Mouse (Mus musculus) layer of hippocampus, postnatal 25 days (tissue): ENCODE data around the gene Exosc10. TPM values are rescaled to one million over a fixed set of nuclear protein-coding genes. Genes with fewer than 3 reads are reported as not detected.

ENCODE experiments used
- DNase-seq, 2 experiments: peaks; one replicate each; pipeline ENCODE4 v3.0.0; 2022; ENCODE audit warnings: mixed read lengths in 2 of 2, low spot score in 1 of 2; ENCODE audit errors: extremely low spot score in 1 of 2
- total RNA-seq, 2 experiments: library from RNA; stranded (reverse); gene quantifications; 2 replicates each; pipeline ENCODE4 v1.2.3; 2021

Gene Exosc10
- total RNA-seq, 2 experiments from 2014 or later, result 45.2 to 50.8 TPM

DNA sequence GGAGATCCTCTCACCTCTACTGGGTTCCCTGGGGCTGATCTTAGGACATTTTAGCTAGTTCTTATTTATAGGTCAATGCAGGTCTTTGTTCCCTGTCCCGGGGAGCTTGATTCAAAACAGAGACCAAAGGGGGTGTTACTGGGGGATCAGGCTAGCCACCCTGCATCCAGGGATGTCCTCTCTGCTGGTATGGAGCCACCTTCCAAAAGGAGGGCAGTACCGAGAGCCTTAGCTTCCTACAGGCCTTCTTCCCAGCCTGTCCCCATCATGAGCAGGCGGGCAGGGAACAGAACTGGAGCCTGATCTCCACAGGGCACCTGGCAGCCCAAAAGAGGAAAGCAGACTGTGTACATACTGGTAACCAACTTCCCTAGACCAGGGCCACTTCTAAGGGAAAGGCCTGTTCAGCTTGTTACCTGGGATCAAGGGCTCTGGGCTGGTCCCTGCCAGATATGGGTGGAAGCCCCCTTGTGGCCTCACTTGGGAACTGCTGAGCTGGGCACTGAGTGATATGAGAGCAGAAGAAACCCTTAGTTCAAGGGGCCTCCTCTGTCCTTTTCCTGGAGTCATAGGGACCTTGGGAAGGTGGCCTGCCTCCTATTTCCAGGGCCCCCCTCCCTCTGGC, 46.4 kb downstream of the Exosc10 start:
- peak; percentile 36 to 68 for DNase-seq

DNA sequence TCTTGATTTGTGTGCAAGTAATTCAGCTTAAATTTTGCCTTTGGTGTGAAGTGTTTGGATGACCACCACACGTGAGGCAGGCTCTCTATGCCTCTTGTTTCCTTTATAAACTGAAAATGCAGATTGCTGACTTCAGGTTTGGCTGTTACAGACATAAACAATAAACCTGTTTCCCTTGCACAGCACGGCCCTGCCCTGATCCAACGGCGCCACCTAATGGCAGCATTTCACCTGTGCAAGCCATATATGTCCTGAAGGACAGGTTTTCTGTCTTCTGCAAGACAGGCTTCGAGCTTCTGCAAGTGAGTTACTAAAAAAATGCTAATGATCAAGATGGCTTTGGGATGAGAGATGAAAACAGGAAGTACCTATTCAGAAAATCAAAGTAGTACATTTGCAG, 49.5 kb downstream of the Exosc10 start:
- peak; percentile 63 to 90 for DNase-seq

DNA sequence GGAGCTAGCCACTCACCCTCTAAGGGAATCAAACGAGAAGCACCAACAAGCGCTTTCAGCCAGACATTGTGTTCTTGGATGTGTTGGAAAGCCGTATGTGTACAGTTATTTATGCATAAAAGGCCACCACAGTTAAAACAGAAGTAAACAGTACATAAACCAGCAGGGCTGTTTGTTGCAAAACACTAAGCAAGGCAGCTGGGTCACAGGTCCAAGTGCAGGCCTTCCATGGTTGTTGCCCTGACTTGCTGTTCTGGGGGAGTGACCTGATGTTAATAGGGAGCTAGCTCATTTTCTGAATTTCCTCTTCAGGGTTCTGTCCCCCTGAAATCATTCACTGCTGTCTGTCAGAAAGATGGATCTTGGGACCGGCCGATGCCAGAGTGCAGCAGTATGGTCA, 51.6 kb downstream of the Exosc10 start:
- DNase-seq, result no peak

DNA sequence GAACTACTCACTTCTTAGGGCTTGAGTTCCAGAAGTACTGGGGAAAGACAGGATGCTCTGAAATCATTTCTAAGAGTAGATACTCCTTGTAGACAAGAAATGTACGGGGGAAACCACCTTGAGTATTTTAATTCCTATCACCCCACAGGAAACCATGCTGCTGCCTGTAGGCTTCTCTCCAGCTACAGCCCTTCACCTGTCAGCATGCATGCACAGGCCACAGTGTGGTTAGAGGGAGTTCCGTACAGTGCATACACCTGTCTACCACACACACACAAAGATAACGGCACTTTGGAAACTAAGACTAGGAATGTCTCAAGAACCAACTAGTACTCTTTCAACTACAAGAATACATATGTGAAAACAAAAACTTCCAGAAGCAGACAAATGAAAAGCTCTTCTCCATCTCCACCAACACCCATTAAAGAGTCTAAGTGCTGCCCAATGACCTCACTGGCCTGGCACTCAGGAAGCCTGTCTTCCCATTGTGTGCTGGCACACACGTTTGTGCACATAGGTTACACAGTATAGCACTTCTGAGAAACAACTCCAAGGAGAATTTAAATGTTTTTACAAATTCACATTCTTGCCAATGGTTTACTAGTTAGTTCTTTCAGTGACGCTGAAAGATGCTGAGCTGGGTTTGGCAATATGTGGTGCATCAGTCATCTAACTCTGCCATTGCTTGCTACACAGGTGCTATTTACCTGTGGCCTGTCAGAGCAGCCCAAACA, 52.6 kb downstream of the Exosc10 start:
- DNase-seq, result no peak

DNA sequence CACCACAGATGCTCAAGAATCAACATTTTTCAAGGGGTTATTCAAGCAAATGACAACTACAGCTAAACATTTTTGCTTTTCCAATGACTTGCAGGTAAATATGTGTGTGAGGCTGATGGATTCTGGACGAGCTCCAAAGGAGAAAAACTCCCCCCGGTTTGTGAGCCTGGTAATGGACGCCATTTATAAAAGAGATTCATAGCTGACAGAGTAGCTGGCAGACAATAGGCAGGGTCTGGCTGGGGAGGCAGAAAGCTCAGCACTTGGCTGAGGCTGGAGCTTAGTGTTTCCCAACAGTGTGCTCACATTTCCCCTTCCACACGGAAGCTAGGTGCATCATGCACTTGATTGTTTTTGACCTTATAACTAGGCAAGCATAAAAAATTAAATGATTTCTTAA, 54.3 kb downstream of the Exosc10 start:
- no peak for DNase-seq

DNA sequence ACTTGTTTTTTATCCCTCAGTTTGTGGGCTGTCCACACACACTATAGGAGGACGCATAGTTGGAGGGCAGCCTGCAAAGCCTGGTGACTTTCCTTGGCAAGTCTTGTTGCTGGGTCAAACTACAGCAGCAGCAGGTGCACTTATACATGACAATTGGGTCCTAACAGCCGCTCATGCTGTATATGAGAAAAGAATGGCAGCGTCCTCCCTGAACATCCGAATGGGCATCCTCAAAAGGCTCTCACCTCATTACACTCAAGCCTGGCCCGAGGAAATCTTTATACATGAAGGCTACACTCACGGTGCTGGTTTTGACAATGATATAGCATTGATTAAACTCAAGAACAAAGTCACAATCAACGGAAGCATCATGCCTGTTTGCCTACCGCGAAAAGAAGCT, 55.5 kb downstream of the Exosc10 start:
- DNase-seq, result no peak

DNA sequence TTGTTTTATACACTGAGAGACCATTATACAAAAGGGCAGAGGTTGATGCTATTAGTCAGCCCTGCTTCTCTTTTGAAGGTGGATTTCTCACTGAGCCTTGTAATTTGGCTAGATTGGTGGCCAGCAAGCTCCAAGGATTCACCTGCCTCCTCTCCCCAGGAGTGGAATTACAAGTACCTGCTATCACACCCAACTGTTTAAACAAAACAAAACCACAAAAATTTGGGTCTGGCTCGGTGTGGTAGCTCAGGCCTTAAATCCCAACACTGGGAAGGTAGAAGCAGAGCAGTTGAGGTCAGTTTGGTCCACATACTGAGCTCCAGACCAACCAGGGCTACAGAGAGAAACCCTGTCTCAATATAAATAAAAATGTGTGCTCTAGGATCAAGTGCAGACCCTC, 61.6 kb downstream of the Exosc10 start:
- DNase-seq, result no peak

DNA sequence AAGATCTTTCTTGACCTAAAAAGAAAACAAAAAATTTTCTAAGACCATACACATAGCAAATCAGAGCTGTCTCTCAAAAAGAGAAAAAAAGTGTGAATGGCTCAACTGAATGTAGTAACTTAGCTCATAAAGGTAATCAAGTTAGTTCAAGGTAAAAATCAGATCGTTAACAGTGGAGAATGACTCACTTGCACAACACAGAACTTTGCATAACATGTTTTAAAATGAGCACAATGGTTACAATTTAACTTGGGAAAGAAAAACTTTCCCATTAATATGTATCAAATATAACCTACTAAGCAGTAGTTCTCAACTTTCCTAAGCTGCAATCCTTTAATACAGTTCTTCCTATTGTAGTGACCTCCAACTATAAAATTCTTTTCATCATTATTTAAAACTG, 62.5 kb downstream of the Exosc10 start:
- DNase-seq, result no peak

DNA sequence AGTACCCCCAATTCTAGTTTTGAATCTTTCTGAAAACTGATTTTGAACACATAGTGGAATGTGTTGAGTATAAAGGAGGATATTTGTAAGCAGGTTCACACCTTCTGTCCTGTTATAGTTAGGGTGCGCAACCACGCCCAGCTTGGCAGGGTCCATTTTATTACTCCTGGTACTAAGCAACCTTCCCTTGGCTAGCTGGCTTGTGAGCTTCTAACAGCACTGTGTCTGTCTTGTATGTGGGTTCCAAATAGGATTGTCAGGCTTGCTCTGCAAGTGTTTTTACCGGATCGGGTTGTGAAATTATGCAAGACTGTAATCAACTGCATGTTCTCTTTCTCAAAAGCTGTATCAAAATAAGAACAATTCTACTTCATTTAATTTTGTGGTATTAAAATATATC, 64.3 kb downstream of the Exosc10 start:
- DNase-seq, result no peak

DNA sequence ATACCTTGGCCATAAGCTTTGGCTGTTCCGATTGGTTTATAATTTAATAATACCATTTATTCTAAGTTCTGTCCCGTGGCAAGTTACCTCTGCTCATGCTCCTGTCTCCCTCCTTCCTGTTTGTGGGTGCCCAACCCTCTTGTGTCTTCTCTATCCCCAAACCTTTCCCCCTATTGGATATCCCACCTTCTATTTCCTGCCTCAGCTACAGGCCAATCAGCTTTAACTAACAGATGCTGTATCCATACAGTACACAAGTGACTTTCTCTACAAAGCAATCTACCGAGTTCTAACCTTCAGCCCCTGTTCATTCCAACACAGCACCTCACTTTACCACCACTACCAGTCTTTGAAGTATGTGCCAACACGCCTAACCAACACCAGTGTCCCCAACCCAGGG, 65.4 kb downstream of the Exosc10 start:
- no peak for DNase-seq

DNA sequence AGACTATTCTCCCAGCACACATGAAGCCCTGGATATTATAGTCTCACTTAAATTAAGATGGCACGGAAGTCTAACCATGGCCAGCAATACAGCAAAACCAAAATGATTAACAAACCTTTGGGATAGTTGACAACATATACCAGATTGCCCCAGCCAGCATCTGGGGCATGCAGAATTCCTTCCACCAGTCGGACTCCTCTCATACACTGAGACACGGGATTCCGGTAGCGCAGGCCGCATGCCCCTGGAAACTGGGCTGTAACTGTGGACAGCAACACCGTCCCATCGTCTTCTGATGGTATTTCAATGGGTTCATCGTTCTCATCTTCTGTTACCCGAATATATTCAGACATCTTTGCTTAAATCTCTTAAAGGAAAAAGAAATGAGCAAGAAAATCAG, 66.8 kb downstream of the Exosc10 start:
- DNase-seq, result no peak

DNA sequence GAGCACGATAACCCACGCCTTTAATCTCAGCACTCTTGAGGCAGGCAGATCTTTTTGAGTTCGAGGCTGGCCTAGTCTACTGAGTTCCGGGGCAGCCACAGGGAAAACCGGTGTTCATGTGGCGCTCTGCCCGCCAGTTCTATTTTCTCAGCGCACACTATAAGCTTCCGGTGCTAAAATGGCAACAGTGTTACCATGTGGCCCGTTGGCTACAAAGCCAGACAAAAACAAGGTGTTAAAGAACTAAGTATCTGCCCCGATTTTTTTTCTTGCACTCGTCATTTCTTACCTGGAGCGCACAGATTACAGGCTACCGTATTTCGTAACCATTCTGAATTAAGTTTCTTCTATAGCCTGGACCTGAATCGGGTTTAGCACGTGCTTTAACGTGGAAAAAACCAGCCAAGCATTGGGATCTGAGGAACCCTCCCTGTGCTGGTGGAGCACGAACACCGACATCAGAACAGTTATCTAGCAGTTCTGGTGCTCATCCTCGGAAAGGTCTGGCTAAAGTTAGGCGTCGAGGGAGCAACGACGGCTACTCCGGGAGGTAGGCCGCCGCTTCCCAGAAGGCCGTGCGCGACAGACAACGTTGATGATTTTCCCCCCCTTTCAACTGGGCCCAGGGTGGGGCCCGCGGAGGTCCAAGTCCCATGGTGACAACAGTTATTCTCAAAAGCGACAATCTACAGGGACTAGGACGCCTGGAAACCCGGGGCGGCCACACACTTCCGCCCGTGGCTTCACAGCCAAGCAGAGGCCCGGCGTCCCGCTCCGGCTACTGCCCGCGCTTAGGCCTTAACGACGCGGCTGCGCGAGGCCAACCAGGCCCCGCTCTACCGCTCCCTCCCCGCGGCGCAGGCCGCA, 67.8 kb downstream of the Exosc10 start:
- DNase-seq, result peak; percentile 28 to 36

DNA sequence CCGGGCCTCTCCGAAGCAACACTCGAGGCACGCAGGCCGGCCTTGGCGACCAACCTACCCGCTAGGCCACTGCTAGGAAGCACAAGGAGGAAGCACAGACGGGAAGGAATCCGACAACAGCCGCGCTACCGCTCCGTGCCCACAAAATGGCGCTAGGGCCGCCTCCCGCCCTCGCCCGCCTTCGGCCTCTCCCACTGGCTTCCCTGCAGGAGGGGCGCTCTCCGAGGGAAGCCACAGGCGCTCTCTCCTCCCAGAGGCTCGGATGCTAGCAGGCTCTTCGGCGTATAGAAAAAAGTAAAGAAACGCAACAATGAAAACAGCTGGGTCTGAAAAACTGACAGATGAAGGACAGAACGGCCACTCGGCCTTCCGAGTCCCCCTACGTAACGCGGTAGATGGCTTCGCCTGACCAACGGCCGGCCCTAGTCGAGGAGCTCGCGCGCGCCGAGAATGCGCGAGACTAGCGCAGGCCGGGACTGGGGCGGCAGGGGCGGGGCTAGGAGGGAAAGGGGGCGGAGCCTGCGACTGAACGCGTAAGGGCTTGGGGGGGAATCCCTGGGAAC, 68.5 kb downstream of the Exosc10 start, which contains the start of gene Tardbp:
TSS of gene Tardbp (minus strand) at position 397 of the 563 bp plus-strand sequence.
- DNase-seq, result peak; percentile 91 to 93

DNA sequence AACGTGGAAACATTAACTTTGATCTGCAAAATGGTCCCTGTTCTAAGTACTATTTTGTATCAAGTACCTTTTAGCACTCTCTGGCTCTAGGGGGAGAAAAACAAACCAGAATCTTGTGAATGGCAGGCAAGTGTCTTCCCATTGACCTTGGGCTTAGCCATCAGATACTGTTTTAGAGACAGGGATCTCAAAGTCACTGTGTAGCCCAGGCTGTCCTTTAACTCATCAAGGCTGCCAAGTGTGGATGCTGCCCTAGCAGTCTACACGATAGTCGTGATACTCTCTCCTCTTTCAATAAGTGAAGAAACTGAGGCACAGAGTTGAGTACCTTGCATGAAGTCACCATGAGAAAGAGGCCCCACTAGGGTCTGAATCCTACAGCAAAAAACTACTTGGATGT, 69.0 kb downstream of the Exosc10 start:
- DNase-seq, result no peak

Other genes with a start within 250 kb of the Exosc10 start
- gene Ubiad1, start 113.7 kb upstream of the Exosc10 start, total RNA-seq, result 10 to 100 TPM in 1 of 2 experiments, 1 to 10 TPM in 1; 9.1 to 10.0 TPM
- 10 to 100 TPM; 86.0 to 86.2 TPM for gene Mtor, start 109.8 kb upstream of the Exosc10 start, total RNA-seq
- gene Angptl7, start 58.0 kb upstream of the Exosc10 start, total RNA-seq, result under 1 TPM; 0.27 to 0.45 TPM
- gene Srm, start 33.1 kb downstream of the Exosc10 start, total RNA-seq, result 10 to 100 TPM; 70.5 to 78.1 TPM
- 1 to 10 TPM; 3.0 to 3.9 TPM for gene Masp2, start 44.1 kb downstream of the Exosc10 start, total RNA-seq
- 100 to 1,000 TPM; 188 to 216 TPM for gene Tardbp, start 68.6 kb downstream of the Exosc10 start, total RNA-seq
- gene Gm572, start 84.9 kb downstream of the Exosc10 start, total RNA-seq, result not detected
- under 1 TPM; 0.49 to 0.75 TPM for gene Casz1, start 246.0 kb downstream of the Exosc10 start, total RNA-seq